Mouse (Mus musculus) induced T-regulatory cell, adult 2 months (primary cell): Measurements from ENCODE around the gene Ap2a1.

ENCODE experiments used
- DNase-seq: peaks from one replicate; pipeline ENCODE4 v3.0.0-alpha.2; 2012; ENCODE audit warnings: low read depth

Gene Ap2a1

DNA sequence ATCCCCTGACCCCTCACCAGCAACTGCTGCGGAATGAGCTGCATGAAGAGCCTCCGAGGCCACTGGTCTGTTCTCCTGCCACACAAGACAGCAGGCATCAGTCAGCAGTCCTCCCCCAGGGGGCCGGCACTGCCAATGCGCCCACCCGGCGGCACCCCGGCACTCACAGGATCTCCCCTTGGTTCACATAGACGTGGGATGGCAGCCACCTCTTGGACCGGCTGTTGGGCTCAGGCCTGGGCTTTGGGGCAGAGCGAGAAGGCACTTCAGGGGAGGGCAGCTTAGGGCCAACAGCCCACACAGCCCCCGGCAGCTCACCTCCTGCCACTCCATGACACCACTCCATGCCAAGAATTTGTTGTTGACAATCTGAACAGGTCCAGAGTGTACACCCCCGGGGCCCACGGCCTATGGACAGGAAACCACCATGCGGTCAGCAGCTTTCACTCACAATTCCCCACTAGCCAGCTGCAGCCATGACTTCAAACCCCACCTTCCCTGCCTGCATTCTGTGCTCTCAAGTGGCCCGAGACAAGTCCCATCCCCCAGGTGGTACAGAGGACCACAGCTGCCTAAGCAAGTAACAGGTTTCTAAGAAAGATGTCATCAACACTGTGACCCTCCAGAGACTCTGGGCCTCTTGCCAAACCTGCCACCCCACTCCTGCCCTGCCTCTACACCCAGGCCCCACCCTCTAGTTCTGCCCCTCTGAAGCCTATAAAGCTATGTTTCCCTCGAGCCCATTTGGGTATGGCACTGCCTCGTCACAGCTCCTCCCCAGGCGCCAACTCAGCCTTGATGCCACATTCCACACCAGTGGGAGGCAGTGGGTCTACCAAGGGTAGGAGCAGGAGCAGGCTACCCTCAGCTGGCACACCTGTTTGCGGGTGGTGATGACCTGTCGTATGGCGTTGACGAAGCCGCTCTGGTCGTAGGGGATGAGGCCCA, 64.4 kb downstream of the Ap2a1 start:
- DNase-seq: no peak

DNA sequence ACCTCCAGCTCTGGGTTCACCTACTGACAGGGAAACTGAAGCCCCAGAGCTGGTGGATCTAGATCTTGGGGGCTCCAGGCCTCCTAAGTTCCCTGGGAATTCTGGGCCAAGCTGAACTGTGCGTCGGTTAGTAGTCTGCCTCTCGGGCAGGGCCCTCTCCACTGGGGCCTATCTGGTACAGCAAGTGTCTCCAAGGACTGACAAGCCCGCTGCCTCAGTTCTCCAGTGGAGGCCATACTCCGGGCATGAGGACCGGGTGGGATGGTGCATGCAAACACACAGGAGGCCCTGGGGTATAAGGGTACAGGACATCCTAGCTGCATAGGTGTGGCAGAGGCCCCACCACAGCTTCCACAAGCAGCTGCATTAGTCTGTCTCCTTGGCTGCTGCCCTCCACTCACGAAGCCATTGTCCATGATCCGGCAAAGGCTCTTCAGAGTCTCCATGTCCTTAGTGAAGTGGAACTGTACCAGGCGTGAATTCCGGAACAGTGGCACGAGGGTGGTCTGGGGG, 65.3 kb downstream of the Ap2a1 start:
- no peak for DNase-seq

- no peak for DNase-seq
These were observed 66.1 kb downstream of the Ap2a1 start for GRCm38 (mm10) chr7:44863210-44863609.

- DNase-seq: no peak
These were observed 66.9 kb downstream of the Ap2a1 start for GRCm38 (mm10) chr7:44862434-44862833.

- no peak for DNase-seq
These were observed 67.9 kb downstream of the Ap2a1 start for GRCm38 (mm10) chr7:44861429-44861816.

- DNase-seq: peak; percentile 78
These were observed 68.5 kb downstream of the Ap2a1 start for GRCm38 (mm10) chr7:44860576-44861428.

DNA sequence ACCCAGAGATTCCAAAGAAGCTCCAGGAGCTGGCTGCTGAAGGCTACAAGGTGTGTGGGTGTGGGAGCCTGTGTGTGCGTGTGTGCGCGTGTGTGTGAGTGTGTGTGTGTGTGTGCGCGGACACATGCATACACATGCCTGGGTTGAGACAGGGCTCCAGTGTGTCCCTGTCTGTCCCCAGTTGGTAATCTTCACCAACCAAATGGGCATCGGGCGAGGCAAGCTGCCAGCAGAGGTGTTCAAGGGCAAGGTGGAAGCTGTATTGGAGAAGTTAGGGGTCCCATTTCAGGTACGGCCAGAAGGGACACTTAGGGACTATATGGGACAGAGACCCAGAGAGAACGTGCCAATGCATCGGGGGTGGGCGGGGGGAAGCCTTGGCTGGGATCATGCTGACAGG, 69.4 kb downstream of the Ap2a1 start:
- no peak for DNase-seq

- DNase-seq: peak; percentile 74
These were observed 71.4 kb downstream of the Ap2a1 start for GRCm38 (mm10) chr7:44857905-44858304.

DNA sequence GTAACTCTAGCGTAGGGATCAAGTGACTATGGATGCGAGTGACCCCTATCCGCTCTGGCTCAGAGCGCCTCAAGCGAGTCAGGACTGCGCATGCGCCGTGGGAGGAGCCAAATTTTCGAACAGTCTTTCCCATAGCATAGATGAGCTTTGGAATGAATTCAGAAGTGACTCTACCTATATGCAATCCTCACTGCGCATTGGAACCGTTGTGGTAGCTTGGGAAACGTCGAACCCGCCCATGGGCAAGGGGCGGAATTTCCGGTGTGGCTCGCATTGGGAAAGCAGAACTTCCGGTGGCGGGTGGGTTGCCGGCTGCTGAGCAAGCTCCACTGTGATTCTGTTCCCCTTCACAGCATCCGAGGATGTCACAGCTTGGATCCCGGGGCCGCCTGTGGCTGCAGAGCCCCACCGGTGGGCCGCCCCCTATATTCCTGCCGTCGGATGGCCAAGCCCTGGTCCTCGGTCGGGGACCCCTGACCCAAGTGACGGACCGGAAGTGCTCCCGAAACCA, 72.2 kb downstream of the Ap2a1 start, which contains the start of gene Pnkp:
TSS of gene Pnkp (plus strand) at position 98 of the 511 bp plus-strand sequence.
- peak; percentile 94 for DNase-seq

DNA sequence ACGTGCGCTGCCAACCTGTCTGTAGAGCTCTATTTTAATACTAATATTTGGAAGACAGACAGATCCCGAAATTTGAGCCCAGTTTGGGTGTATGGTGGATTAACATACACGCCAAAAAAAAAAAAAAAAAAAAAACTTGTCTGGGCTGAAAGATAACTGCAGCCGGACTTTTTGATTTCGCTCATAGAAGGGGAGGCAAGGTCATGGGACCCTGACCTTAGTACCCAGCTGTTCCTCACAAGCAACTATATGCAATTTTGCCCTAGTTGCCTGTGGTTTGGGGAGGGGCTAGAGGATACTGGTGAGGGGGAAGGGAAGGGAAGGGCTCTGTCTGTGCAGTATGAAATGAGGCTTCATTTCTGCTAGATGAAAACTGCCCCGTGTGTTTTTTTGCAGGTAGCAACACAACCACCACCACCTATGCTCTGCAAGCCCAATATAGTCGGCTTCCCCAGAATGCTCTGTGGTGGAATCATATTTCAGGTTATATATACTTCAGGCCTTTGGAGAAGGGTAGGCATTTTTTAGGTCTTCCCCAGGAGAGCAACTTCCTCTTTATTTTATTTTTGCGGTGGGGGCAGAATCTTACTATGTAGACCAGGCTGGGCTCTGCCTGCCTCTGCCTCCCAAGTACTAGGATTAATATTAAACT, 72.9 kb downstream of the Ap2a1 start:
- peak; percentile 50 for DNase-seq

DNA sequence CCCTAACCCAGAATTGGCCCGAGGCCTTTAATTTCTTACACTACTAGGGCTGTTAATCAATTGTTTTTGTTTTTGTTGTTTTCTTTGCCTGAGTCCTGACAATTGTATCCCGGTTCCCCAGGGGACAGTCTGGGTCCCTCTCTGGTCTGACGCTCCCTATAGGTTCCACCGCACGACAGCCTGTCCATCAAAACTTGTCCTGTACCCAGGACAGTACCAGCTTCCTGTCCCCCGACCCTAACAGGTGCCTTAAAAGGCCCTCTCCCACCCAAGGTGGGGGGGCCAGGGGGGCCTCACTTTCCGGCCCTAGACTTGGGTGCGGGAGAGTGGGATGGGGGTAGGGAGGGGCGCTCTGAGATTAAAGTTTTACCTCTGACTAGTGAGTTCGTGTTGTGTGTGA, 74.3 kb downstream of the Ap2a1 start:
- DNase-seq: no peak

DNA sequence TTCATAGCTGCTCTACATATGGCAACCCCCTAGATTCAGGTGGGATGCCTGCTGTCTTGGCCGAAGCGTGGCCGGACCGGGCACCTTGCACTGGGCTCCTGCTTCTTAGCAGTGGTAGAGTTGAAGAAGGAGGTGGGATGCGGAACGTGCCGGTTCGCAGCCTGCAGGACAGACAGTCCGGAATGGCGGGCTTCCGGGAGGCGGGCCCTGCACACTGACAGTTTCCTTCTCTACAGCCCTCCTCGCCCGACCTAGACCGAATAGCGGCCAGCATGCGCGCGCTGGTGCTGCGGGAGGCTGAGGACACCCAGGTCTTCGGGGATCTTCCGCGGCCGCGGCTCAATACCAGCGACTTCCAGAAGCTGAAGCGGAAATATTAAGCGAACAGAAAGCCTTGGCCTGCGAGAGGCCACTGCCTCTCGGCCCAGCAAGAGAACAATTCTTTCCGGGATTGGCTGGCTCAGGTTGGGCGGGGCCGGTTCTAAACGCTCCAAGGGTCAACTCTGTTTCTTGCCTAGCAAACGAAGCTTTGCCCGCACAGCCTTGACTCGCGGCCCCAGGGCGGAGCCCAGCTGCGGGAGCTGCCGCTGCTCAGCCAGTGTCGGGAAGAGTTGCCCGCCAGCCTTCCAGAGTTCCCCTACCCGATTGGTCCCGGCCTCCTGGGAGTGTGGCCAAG, 74.8 kb downstream of the Ap2a1 start:
- DNase-seq: peak; percentile 89

GRCm38 (mm10) chr7:44853596-44854355, 75.5 kb downstream of the Ap2a1 start:
- no peak for DNase-seq

DNA sequence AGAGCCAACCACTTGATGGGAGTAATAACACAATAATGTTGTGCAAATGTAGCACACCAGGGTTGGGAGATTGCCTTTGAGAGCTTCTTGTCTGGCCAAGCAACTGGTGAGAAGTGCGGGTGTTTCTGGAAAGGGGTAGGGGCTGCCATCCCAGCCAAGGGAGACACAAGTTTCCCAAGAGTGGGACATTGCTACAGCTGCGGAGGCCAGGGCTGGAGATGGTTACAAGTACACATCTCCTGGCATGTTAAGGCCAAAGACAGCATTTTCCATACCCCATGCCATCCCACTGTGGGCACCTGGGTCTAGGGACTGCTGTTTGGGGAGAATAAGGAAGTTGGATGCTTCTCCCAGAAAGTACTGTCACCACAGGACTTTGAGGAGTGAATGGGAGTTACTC, 76.2 kb downstream of the Ap2a1 start:
- DNase-seq: no peak

DNA sequence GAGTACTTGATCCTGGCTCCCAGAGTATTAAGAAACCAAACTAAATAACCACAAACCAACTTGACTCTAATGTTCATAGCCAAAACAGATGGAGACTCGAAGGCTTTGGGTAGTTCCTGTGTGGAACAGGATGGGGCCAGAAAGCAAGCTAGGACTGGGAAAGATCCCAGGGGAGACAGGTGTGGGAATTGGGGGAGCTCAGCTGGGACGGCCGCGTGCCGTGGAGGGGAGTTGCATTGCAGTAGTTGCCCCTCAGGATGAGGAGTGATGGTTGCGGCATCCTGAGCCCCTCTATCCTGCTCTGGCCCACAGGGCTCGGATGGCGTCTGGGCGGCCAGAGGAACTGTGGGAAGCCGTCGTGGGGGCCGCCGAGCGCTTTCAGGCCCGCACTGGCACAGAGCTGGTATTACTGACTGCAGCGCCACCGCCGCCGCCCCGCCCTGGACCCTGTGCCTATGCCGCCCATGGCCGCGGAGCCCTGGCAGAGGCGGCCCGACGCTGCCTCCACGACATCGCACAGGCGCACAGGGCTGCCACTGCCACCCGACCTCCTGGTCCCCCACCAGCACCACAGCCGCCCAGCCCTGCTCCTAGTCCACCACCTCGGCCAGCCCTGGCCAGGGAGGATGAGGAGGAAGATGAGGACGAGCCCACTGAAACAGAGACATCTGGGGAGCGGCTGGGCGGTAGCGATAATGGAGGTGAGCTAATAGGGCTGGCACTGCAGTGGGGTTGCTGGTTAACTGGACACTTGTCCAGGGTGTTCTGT, 76.9 kb downstream of the Ap2a1 start:
- DNase-seq: no peak

- DNase-seq: no peak
These were observed 77.6 kb downstream of the Ap2a1 start for GRCm38 (mm10) chr7:44851625-44852234.

- DNase-seq: no peak
These were observed 78.3 kb downstream of the Ap2a1 start for GRCm38 (mm10) chr7:44850789-44851624.
